Mouse (Mus musculus) fibroblast of lung, adult 2 months (primary cell): ENCODE measurements around the gene Ndufs2.

ENCODE experiments used
- DNase-seq: peaks from one replicate; pipeline ENCODE4 v3.0.0-alpha.2; 2011; ENCODE audit warnings: low read depth

The Ndufs2 gene

GRCm38 (mm10) chr1:171279012-171279705 is 28.0 kb upstream of the Ndufs2 start:
- DNase-seq = no peak

- DNase-seq = no peak
These were observed 27.2 kb upstream of the Ndufs2 start for GRCm38 (mm10) chr1:171278436-171278835.

GRCm38 (mm10) chr1:171277736-171278135 is 26.5 kb upstream of the Ndufs2 start:
- DNase-seq = no peak

- no peak for DNase-seq
These were observed 25.0 kb upstream of the Ndufs2 start for GRCm38 (mm10) chr1:171276110-171276748.

GRCm38 (mm10) chr1:171275144-171275734 is 24.1 kb upstream of the Ndufs2 start:
- DNase-seq = no peak

GRCm38 (mm10) chr1:171274171-171274570 is 23.0 kb upstream of the Ndufs2 start:
- DNase-seq = no peak

- DNase-seq = no peak
These were observed 20.9 kb upstream of the Ndufs2 start for GRCm38 (mm10) chr1:171272086-171272485.

GRCm38 (mm10) chr1:171271622-171272021 is 20.4 kb upstream of the Ndufs2 start:
- no peak for DNase-seq

GRCm38 (mm10) chr1:171271196-171271595 is 20.0 kb upstream of the Ndufs2 start:
- no peak for DNase-seq

GRCm38 (mm10) chr1:171270573-171270900 is 19.3 kb upstream of the Ndufs2 start:
- no peak for DNase-seq

GRCm38 (mm10) chr1:171269848-171270572 is 18.8 kb upstream of the Ndufs2 start, which contains the start of gene B4galt3:
Gene B4galt3, plus strand, starts transcription at chr1:171270328.
- no peak for DNase-seq

- DNase-seq = no peak
These were observed 17.2 kb upstream of the Ndufs2 start for GRCm38 (mm10) chr1:171268341-171268740.

- no peak for DNase-seq
These were observed 15.0 kb upstream of the Ndufs2 start for GRCm38 (mm10) chr1:171265971-171266744.

GRCm38 (mm10) chr1:171263666-171264461 is 12.7 kb upstream of the Ndufs2 start:
- DNase-seq = no peak

- no peak for DNase-seq
These were observed 12.0 kb upstream of the Ndufs2 start for GRCm38 (mm10) chr1:171263185-171263611.

- peak; percentile 95 for DNase-seq
These were observed 11.5 kb upstream of the Ndufs2 start for GRCm38 (mm10) chr1:171262594-171263130.

GRCm38 (mm10) chr1:171260316-171260715 is 9.1 kb upstream of the Ndufs2 start:
- DNase-seq = no peak

- no peak for DNase-seq
These were observed 7.7 kb upstream of the Ndufs2 start for GRCm38 (mm10) chr1:171258921-171259320.

GRCm38 (mm10) chr1:171257781-171258180 is 6.6 kb upstream of the Ndufs2 start:
- DNase-seq = no peak

GRCm38 (mm10) chr1:171256937-171257548 is 5.9 kb upstream of the Ndufs2 start:
- DNase-seq = no peak
